Mouse (Mus musculus): Measurements from ENCODE around the gene Slc41a1.

GRCm38 (mm10) chr1:131811393-131811792 lies 15.9 kb upstream of the Slc41a1 start:
- TF ChIP-seq POLR2A (IDR thresholded peaks at IDR 0.05; ENCODE audit: control insufficient read depth, extremely low read depth, insufficient read depth, low read length, poor library complexity) (no peak), CTCF (IDR thresholded peaks at IDR 0.05; ENCODE audit: borderline replicate concordance, control insufficient read depth, extremely low read depth, insufficient read depth, low read length, poor library complexity) (no peak)

Measured in thymus, adult 2 months (tissue).